Mouse (Mus musculus) right cerebral cortex, adult 18-20 months (tissue): ENCODE measurements around the gene C130073F10Rik.
"Not testable (repeated sequence)": the region's sequence is repeated elsewhere in the genome, so short reads cannot be mapped to it uniquely, and the experiment has no call there.

ENCODE experiments used
- DNase-seq: peaks from one replicate; pipeline ENCODE4 v3.0.0; 2022; ENCODE audit warnings: mixed read lengths

The C130073F10Rik gene

GRCm38 (mm10) chr4:101893656-101894420 lies at the start of gene C130073F10Rik:
C130073F10Rik (minus strand) TSS chr4:101893789.
- DNase-seq, result no peak

GRCm38 (mm10) chr4:101940107-101940506 lies 46.5 kb upstream of the C130073F10Rik start, which contains the start of gene Gm12794:
Gm12794 (plus strand) TSS chr4:101940407.
- not testable (repeated sequence) for DNase-seq

GRCm38 (mm10) chr4:101908821-101909220 lies 15.2 kb upstream of the C130073F10Rik start, which contains the start of gene Gm12800:
Gm12800 (plus strand) TSS chr4:101909121.
- DNase-seq, result not testable (repeated sequence)

DNA sequence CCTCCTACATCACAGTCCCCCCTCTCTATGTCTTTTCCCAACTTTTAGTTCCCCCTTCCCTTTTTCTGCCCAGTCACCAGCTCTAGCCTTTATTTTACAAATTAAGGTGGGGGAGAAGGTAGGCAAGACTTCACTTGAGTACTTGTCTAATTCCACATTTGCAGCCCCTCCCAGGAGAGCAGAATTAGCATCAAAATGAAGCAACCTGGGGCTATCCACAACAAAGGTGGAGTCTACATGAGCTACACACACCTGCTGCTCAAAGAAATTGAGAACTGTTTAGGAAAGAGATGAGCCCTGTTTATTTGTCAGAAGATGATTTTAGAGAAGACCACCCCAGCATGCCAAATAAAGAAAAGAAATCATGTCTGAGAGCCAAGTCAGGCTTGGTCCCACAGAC lies 4.2 kb downstream of the C130073F10Rik start:
- DNase-seq, result no peak

GRCm38 (mm10) chr4:101883641-101884040 lies 9.9 kb downstream of the C130073F10Rik start:
- DNase-seq, result no peak

- DNase-seq, result not testable (repeated sequence)
Measured at GRCm38 (mm10) chr4:101875687-101876086, 17.9 kb downstream of the C130073F10Rik start.

GRCm38 (mm10) chr4:101872031-101872430 lies 21.6 kb downstream of the C130073F10Rik start:
- DNase-seq, result not testable (repeated sequence)

DNA sequence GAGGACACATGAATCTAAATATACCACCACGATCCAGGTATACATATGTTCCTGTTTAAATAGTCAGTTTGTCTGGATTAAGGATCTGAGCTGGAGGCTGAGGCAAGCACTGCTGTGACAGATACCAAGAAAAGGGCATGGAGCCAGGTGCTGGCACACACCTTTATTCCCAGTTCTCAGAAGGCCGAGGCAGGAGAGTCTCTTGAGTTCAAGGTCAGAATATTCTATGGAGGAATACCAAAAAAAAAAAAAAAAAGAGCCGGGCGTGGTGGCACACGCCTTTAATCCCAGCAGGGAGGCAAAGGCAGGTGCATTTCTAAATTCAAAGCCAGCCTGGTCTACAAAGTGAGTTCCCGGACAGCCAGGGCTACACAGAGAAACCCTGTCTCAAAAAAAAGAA lies 31.3 kb downstream of the C130073F10Rik start:
- DNase-seq, result no peak

DNA sequence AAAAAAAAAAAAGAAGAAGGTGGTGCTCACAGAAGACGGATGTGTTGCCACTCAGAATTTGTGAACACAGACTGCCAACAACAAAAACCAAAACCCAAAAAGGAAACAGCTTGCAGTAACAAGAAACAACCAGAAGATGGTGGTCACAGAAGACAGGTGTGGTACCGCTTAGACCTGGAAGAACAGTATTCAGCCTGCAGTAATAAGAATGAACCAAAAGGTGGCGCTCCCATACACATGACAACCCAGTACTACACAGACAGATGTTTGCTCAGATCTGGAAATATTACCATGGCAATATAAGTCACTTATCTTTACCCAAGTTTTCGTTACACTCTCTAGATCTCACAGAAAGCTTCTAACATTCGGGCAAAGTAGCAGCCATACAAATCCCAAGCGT lies 32.7 kb downstream of the C130073F10Rik start:
- peak; percentile 44 for DNase-seq

GRCm38 (mm10) chr4:101850908-101851307 lies 42.7 kb downstream of the C130073F10Rik start:
- DNase-seq, result no peak

DNA sequence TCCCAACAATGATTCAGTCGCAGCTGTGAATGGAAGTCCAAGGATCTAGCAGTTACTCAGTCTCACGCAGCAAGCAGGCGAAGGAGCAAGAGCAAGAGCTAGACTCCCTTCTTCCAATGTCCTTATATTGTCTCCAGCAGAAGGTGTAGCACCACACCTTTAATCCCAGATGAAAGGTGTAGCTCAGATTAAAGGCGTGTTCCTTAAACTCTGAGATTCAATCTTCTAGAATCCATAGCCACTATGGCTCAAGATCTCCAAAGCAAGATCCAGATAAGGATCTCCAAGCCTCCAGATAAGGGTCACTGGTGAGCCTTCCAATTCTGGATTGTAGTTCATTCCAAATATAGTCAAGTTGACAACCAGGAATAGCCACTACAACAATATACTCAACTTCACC lies 49.7 kb downstream of the C130073F10Rik start, which contains the start of gene B020004J07Rik:
Gene B020004J07Rik (minus strand): TSS at position 101 of the 400 bp plus-strand sequence.
- DNase-seq, result not testable (repeated sequence)
